Mouse (Mus musculus): ENCODE data around the gene Zfp472. TPM values are rescaled to one million over a fixed set of nuclear protein-coding genes. Genes with fewer than 3 reads are reported as not detected.
"Not testable (repeated sequence)": the region's sequence is repeated elsewhere in the genome, so short reads cannot be mapped to it uniquely, and the experiment has no call there.

The Zfp472 gene
- polyA plus RNA-seq, 1 experiment from 2014 or later, result 10.5 TPM

DNA sequence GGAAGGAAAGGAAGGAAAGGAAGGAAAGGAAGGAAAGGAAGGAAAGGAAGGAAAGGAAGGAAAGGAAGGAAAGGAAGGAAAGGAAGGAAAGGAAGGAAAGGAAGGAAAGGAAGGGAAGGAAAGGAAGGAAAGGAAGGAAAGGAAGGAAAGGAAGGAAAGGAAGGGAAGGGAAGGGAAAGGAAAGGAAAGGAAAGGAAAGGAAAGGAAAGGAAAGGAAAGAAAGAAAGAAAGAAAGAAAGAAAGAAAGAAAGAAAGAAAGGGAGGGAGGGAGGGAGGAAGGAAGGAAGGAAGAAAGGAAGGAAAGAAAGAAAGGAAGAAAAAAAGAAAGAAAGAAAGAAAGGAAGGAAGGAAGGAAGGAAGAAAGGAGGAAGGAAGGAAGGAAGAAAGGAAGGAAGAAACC, 54.8 kb downstream of the Zfp472 start:
- not testable (repeated sequence) for H3K4me2 ChIP-seq (replicated peaks); H3K27ac ChIP-seq (replicated peaks); H3K9ac ChIP-seq; ATAC-seq (ENCODE audit: insufficient number of reproducible peaks, low FRiP score, low TSS enrichment, low read depth); H3K27me3 ChIP-seq; H3K4me1 ChIP-seq; H3K4me3 ChIP-seq (replicated peaks)
- peaks cover 74% of the 10 kb centered on the region for H3K36me3 ChIP-seq
- peaks cover 74% of the 10 kb centered on the region for H3K9me3 ChIP-seq (replicated peaks)

Other genes with a start within 250 kb of the Zfp472 start
- gene Zfp871, start 177.5 kb upstream of the Zfp472 start, polyA plus RNA-seq (2015; fragmentation: Nextera tagmentation; extraction: Ambion mirVana), result 27.0 and 30.8 TPM in 2 replicates
- 3.8 and 4.0 TPM in 2 replicates for gene Zfp811, start 155.9 kb upstream of the Zfp472 start, polyA plus RNA-seq (2015; fragmentation: Nextera tagmentation; extraction: Ambion mirVana)
- gene Zfp799, start 135.6 kb upstream of the Zfp472 start, polyA plus RNA-seq (2015; fragmentation: Nextera tagmentation; extraction: Ambion mirVana), result 15.4 and 16.5 TPM in 2 replicates
- gene Zfp870, start 74.2 kb upstream of the Zfp472 start, polyA plus RNA-seq (2015; fragmentation: Nextera tagmentation; extraction: Ambion mirVana), result 5.6 and 6.9 TPM in 2 replicates
- gene Cyp4f14, start 48.5 kb upstream of the Zfp472 start, polyA plus RNA-seq (2015; fragmentation: Nextera tagmentation; extraction: Ambion mirVana), result not detected in 2 replicates
- 15.9 and 17.7 TPM in 2 replicates for gene Cyp4f13, start 18.4 kb upstream of the Zfp472 start, polyA plus RNA-seq (2015; fragmentation: Nextera tagmentation; extraction: Ambion mirVana)
- gene Zfp952, start 27.3 kb downstream of the Zfp472 start, polyA plus RNA-seq (2015; fragmentation: Nextera tagmentation; extraction: Ambion mirVana), result 11.7 and 13.7 TPM in 2 replicates
- gene Zfp763, start 67.6 kb downstream of the Zfp472 start, polyA plus RNA-seq (2015; fragmentation: Nextera tagmentation; extraction: Ambion mirVana), result 13.7 and 13.9 TPM in 2 replicates
- not detected in 2 replicates for gene 4921501E09Rik, start 102.2 kb downstream of the Zfp472 start, polyA plus RNA-seq (2015; fragmentation: Nextera tagmentation; extraction: Ambion mirVana)
- 9.4 TPM in 2 replicates for gene Zfp563, start 123.5 kb downstream of the Zfp472 start, polyA plus RNA-seq (2015; fragmentation: Nextera tagmentation; extraction: Ambion mirVana)
- gene Morc2b, start 173.9 kb downstream of the Zfp472 start, polyA plus RNA-seq (2015; fragmentation: Nextera tagmentation; extraction: Ambion mirVana), result 0.11 TPM in 1 of 2 replicates, not detected in the other
- gene Olfr55, start 202.6 kb downstream of the Zfp472 start, polyA plus RNA-seq (2015; fragmentation: Nextera tagmentation; extraction: Ambion mirVana), result 0.05 and 0.12 TPM in 2 replicates
- 0.05 TPM in 1 of 2 replicates, not detected in the other for gene Olfr239, start 225.5 kb downstream of the Zfp472 start, polyA plus RNA-seq (2015; fragmentation: Nextera tagmentation; extraction: Ambion mirVana)